34 mouse cellular contexts compared by ENCODE assay signal in genomic region chr1:88584515-88585033, GRCm38 (mm10).
DNase-seq lines count a peak whose midpoint lies in the region; ATAC-seq and TF ChIP-seq lines count a peak whose summit lies in the region.
"Had no signal": no experiment of that assay in that cellular context is flagged by ENCODE, and none has a peak within 500 bp of the region (broad histone marks: within the 10 kb centered on the region; RNA-seq: fewer than 3 reads in every experiment).

No protein-coding gene starts in this region.

- H3K79me2 ChIP-seq in C2C12 (ENCODE audit: control insufficient read depth, insufficient read depth), result no peaks in the 10 kb centered on the region

- no peaks in the 10 kb centered on the region for H3K27me3 ChIP-seq in C2C12 (ENCODE audit: control insufficient read depth, insufficient read depth, insufficient read length)
- H3K27me3 ChIP-seq: embryonic facial prominence, embryonic 15.5 days; forebrain, embryonic 15.5 days; hindbrain, embryonic 15.5 days; intestine, embryonic 15.5 days; liver, embryonic 13.5 days; neural tube, embryonic 12.5 days had no signal

- no peak for TF ChIP-seq CTCF in C2C12 (IDR thresholded peaks at IDR 0.05; ENCODE audit: control insufficient read depth, insufficient read depth, insufficient read length)

- peak; percentile 73 for DNase-seq in CD4-positive helper T cell, adult 2 months (ENCODE audit: low read depth, low spot score)
- DNase-seq in T-cell, adult 2 months (ENCODE audit: low spot score), result peak; percentile 44
- no peak for DNase-seq in layer of hippocampus, postnatal 25 days (ENCODE audit: extremely low spot score in 1 of 2, low spot score in 1 of 2)
- DNase-seq in neural tube, embryonic 10.5 days (ENCODE audit: extremely low spot score, low spot score), result no peak
- DNase-seq: adrenal gland, postnatal 14 days; B cell, adult 2 months; cerebellum, adult 2 months; cerebellum, postnatal 14 days; gastrocnemius, adult 2 months; gastrocnemius, postnatal 36 days; heart, adult 18-20 months; heart, postnatal 4 days; kidney, adult 2 months; kidney, postnatal 36 days; layer of hippocampus, postnatal 36 days; left cerebral cortex, postnatal 4 days; liver, embryonic 13.5 days; lung, adult 18-20 months; lung, postnatal 4 days; midbrain, embryonic 14.5 days; thymus, adult 18-20 months; thymus, postnatal 25 days had no signal

- no peak overlapping the region for H3K4me3 ChIP-seq in C2C12 (ENCODE audit: insufficient read depth, poor library complexity, severe bottlenecking)
- H3K4me3 ChIP-seq: embryonic facial prominence, embryonic 10.5 days; embryonic facial prominence, embryonic 15.5 days; forebrain, embryonic 15.5 days; gastrocnemius, adult 2 months; hindbrain, embryonic 15.5 days; intestine, embryonic 15.5 days; layer of hippocampus, adult 2 months; liver, embryonic 13.5 days; megakaryocyte, embryonic 14.5 days; neural tube, embryonic 12.5 days had no signal

- no peaks in the 10 kb centered on the region for H3K79me3 ChIP-seq in C2C12 (ENCODE audit: low read depth)

- H3K36me3 ChIP-seq in C2C12 (ENCODE audit: control insufficient read depth, insufficient read depth), result no peaks in the 10 kb centered on the region
- H3K36me3 ChIP-seq: embryonic facial prominence, embryonic 10.5 days; embryonic facial prominence, embryonic 15.5 days; forebrain, embryonic 15.5 days; hindbrain, embryonic 15.5 days; intestine, embryonic 15.5 days; liver, embryonic 13.5 days; neural tube, embryonic 12.5 days had no signal

- H3ac ChIP-seq in C2C12 (ENCODE audit: control insufficient read depth, insufficient read length, low read depth), result no peak overlapping the region

- ATAC-seq in inflammation-experienced regulatory T-cells, adult 6 months, result peak; percentile 16
- no peak for ATAC-seq in erythroblast, adult 5-6 weeks (replicated peaks; ENCODE audit: low FRiP score, poor library complexity, severe bottlenecking)
- ATAC-seq: forebrain, embryonic 15.5 days; intestine, embryonic 15.5 days; lung, postnatal 0 days had no signal

TF ChIP-seq in C2C12, 6 proteins besides CTCF, POLR2A, EP300 and RAD21:
- TF ChIP-seq MYOG (IDR thresholded peaks at IDR 0.05; ENCODE audit: control insufficient read depth, extremely low read depth, insufficient read length), result no peak
- TF ChIP-seq USF1 (IDR thresholded peaks at IDR 0.05; ENCODE audit: low read depth), result peak; percentile 93
- TF ChIP-seq CEBPB (IDR thresholded peaks at IDR 0.05; ENCODE audit: low read depth), result no peak
- TF ChIP-seq MAX (IDR thresholded peaks at IDR 0.05), result no peak
TF ChIP-seq in C2C12: peak in this region for 1.

Comparison
In these comparisons a context has a peak if more than half of its experiments do, and no peak if none do; other contexts are left out.
1. DNase-seq: peak in CD4-positive helper T cell, adult 2 months (single experiment) and T-cell, adult 2 months (single experiment); none in layer of hippocampus, postnatal 25 days (0 of 2) and neural tube, embryonic 10.5 days (single experiment).